Mouse (Mus musculus) cerebellum, adult 9-10 months (tissue): ENCODE measurements at regions not wholly inside any gene's neighbourhood (a gene's known extent, or its start where the extent isn't known, plus 50 kb on each side); places are given as distances from the start of the nearest gene placed in this dataset.
A peak's percentile ranks its signal among the peaks of the same experiment; 100 is the strongest.

Experiments
- DNase-seq: peaks from one replicate; pipeline ENCODE4 v3.0.0; 2022

DNA sequence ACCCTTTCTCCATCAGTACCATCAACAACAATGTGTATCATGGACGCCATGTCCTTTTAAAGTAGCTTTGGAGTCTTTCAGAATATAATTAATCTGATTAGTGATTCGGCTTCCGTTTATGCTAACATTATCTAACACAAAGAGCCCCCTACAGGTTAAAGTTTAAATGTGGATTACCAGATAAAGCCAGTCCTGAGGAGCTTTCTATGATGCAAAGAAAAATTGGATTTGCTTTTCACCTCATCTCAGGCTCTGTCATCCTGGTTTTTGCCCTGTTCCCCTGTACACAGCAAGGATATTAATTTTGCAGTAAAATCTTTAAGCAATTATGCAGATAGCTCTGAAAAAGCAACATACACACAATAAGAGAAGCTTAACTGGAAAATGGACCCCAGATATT is 412.7 kb upstream of the Tbc1d2b start:
- no peak for DNase-seq

- peak; percentile 66 for DNase-seq
These were observed 419.5 kb upstream of the Tbc1d2b start for GRCm38 (mm10) chr9:90690066-90690465.

- peak; percentile 51 for DNase-seq
These were observed 420.5 kb upstream of the Tbc1d2b start for GRCm38 (mm10) chr9:90691137-90691536.

- DNase-seq: peak; percentile 67
These were observed 421.4 kb upstream of the Tbc1d2b start for GRCm38 (mm10) chr9:90691676-90692661.

GRCm38 (mm10) chr9:90693031-90693671 is 422.5 kb upstream of the Tbc1d2b start:
- DNase-seq: peak; percentile 76

DNA sequence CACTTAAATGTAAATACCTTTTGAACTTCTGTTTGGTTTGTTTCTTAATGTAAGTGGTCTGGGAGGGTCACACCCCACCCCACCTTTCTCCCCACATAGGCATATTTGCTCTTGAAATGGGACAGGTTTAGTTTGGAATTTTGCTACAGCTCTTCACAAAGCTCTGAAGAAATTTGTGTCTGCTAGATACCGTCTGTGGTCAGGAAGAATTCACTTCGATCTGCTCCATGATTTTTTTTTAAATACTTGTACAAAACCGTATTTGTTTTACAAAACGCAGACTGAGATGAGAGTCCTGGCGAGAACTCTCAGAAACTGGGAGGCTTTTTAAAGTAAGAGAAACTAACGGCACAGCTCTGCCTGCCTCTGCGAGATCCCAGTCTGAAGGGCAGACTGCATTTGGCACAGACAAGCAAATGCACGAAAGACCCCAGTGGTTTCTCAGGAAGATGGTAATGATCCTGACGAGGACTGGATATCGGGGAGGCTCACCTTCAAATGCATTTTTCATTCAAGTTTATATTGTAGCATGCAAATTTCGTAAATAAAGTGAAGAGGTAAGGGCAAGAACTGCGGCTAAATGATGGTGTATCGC is 423.5 kb upstream of the Tbc1d2b start:
- DNase-seq: peak; percentile 75

GRCm38 (mm10) chr9:90695693-90696092 is 425.1 kb upstream of the Tbc1d2b start:
- peak; percentile 62 for DNase-seq

DNA sequence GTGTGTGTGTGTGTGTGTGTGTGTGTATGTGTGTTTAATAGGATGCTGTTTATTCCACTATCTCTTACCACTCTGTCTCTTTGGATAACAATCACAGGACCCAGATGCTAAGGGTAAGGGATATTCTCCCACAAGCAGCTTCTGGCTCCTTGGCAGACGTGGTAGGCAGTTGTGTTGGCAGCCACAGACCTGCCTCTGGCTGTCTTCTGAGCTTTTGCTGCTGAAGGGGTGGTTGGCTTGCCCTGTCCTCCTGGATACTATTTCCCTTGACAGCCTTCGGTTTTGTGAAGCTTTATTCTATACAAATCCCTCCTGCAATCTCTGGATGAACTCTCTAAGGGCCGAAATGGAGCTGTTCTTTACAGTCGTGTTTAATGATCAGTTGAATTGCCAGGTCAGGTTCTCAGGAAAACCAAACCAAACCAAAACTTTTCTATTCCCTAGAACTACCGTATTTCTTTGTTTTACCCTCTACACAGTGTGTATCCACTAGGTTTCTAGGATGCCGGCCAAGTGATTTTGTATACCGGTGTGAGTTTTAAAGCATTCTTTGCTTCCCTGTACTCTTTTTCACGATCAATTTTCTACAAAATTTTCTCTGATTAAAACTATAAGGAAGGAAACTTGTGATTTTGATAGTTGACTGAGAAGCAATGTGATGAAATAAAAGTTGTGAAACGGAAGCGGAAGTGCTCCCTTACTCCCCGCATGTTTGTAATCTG is 426.8 kb upstream of the Tbc1d2b start:
- DNase-seq: peak; percentile 74

DNA sequence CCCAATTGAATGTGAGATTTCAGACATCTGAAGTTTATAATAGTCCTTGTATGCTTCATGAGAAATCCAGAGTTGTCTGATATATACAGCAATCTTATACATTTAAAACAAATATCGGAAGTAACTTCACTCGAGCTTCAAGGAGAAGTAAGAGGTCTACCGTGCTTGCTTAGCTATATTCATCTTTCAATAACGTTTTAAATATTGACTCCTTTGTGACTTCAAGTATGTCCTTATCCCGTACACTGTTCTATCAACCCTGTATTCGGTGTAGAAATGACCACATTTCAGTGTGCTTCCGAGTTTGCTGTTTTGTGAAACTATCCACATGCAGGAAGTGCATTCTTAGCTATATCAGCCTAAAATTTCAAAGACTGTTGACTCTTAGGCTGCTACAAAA is 427.8 kb upstream of the Tbc1d2b start:
- DNase-seq: peak; percentile 61

- DNase-seq: peak; percentile 95
These were observed 428.5 kb upstream of the Tbc1d2b start for GRCm38 (mm10) chr9:90699064-90699463.

GRCm38 (mm10) chr9:90700236-90701179 is 429.9 kb upstream of the Tbc1d2b start:
- peak; percentile 91 for DNase-seq

DNA sequence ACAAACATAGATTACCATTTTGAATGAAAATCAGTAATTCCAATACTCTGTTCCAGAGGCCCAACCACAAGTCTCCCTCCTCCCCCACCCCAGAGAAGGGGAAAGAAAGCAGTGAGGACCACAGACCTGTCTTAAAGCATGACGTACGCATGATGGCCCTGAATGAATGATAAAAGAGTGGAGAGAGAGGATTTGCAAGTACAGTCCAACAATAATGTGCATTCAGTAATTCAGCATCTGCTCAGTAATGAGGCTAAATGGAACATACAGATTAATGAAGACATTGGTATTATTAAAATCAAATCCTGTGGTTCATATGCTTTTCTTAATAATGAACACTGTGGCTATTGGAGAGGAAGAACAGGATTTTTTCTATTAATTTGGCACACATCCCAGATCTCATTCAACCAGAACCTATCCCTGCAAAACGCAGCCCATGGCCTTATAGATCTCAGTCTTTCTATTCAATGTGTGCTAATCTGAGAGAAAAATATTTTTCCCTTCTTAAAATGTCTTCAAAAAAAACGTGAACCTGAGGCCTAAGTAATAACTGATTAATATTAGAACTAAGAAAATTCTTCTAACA is 430.7 kb upstream of the Tbc1d2b start:
- peak; percentile 73 for DNase-seq

GRCm38 (mm10) chr9:90713685-90714084 is 443.1 kb upstream of the Tbc1d2b start:
- DNase-seq: no peak

- DNase-seq: no peak
These were observed 460.8 kb upstream of the Tbc1d2b start for GRCm38 (mm10) chr9:90731450-90731849.

DNA sequence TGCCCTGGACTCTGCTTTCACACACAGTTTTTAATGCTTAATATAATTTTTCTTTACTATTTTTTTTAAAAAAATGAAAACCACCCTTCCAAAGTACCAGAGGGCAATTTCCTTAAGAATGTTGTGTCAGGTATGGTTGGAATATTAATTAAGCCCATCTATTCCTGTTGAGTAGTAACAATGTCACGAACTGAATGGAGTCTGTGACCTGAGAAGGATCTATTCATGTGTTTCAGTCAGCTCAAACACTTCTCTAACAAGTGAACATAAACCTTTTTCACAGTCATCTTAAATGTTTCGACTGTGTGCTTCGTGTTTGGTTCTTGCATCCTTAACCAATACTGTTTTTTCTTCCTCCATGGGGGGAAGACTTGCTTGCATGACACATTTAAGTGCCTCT is 486.6 kb upstream of the Tbc1d2b start:
- no peak for DNase-seq

DNA sequence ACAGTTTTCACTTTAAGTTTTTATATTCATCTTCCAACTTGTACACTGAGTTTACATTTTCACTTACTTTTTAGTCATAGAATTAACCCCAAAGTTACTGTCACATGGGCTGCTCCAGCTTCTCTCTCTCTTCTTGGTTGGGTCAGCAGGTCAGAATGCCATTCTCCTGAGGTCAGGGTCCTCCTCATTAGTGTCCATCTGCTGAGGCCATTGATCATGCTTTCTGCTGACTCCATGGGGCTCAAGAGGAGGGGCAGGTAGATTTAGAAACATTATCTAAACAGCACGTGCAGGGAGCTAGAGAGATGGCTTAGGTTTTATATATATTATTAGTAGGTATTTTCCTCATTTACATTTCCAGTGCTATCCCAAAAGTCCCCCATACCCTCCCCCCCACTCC is 503.7 kb upstream of the Tbc1d2b start:
- DNase-seq: no peak

DNA sequence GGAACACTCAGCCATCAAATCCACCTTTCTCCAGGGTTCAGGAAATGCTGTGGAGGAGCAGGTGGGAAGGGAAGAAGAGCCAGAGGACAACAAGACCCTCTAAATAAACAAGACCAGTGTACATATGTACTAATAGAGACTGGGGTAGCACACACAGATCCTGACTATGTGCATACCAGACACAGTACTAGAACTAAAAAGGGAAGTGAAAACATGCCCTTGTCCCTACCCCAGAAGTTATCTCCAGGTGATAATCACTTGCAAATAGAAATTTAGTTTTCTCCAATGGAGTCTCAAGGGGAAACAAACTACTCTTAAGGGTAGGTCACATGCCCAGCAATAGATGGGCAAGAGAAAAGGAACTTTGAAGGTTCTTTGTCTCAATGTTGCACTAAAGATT is 518.9 kb upstream of the Tbc1d2b start:
- DNase-seq: no peak

- no peak for DNase-seq
These were observed 521.3 kb upstream of the Tbc1d2b start for GRCm38 (mm10) chr9:90791871-90792270.

- no peak for DNase-seq
These were observed 545.4 kb upstream of the Zic4 start for GRCm38 (mm10) chr9:90816844-90817243.

DNA sequence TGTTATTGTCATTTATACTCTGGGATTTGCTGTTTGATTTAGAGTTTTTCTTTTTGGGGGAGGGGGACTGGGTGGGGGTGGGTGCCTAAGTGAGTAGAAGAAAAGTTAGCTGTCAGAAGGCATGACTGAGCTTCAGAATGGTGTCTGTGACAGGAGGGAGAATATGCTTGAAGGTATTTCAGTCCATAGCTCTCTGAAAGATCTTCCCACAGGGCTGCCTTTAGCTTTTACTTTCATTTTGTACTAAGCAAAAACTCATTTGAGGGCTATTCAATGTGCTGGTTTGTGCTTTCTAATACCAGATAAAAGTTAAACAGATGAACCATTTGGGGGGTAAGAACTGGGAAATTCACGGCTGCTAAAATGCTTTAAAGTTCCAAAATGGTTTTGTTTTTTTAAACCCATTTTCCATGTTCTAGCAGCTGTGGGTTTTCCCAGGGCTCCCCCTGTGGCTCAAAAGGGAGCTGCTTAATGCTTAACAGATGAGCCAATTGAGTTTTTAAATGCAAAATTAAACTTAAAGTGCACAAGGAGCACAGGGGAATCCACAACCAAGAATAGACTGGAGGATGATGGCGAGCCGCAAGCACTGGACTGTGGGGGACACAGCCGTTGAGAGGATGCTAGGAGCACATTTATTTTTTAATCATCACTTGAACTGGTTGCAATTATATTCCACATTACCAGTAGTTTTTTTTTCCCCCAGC is 538.5 kb upstream of the Zic4 start:
- DNase-seq: no peak

DNA sequence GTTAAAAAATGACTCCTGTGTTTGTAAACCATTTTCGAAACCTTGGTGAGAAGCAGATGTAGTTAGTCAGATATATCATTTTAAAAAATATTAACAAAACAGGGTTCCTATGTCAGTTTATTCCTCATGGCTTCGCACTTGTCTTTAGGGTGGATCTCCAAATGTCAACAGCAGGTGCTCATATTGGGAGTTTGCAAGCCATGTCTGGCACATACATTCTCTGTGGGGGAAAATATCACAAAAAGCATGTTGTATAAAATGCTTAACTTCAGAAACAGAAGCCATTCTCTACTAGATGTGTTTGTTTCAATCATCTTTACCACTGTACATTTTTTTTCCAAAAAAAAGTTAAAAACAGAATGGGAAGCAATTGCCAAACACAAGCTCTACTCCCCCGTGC is 534.7 kb upstream of the Zic4 start:
- DNase-seq: no peak
